Mouse (Mus musculus) testis, adult 2 months (tissue): ENCODE measurements at regions not wholly inside any gene's neighbourhood (a gene's known extent, or its start where the extent isn't known, plus 50 kb on each side); places are given as distances from the start of the nearest gene placed in this dataset.

Experiments used
- H3K27ac ChIP-seq: fragments of 200-500 bp; 2 replicates; pipeline ENCODE4 v1.5.1; 2012; ENCODE audit warnings: low read depth, low read length; ENCODE audit not compliant: control insufficient read depth, insufficient read depth
- H3K27me3 ChIP-seq: fragments of 200-500 bp; 2 replicates; pipeline ENCODE4 v1.6.1; 2012; ENCODE audit warnings: mild to moderate bottlenecking, low read length, moderate library complexity; ENCODE audit not compliant: control insufficient read depth, insufficient read depth
- H3K36me3 ChIP-seq: fragments of 200-500 bp; 2 replicates; pipeline ENCODE4 v1.6.1; 2012; ENCODE audit warnings: mild to moderate bottlenecking, low read length; ENCODE audit not compliant: control insufficient read depth, insufficient read depth
- H3K4me1 ChIP-seq: fragments of 200-500 bp; 2 replicates; pipeline ENCODE4 v1.6.1; 2012; ENCODE audit warnings: low read length; ENCODE audit not compliant: control insufficient read depth, insufficient read depth
- H3K4me3 ChIP-seq: fragments of 200-500 bp; 2 replicates; pipeline ENCODE4 v1.5.1; 2012; ENCODE audit warnings: low read depth, mild to moderate bottlenecking, low read length, moderate library complexity, mixed read lengths; ENCODE audit not compliant: control insufficient read depth
- CTCF ChIP-seq: fragments of 200-500 bp; IDR thresholded peaks from 2 replicates; pipeline ENCODE4 v1.5.1; 2012; ENCODE audit warnings: low read depth, mild to moderate bottlenecking, inconsistent platforms, low read length, moderate library complexity; ENCODE audit not compliant: control insufficient read depth, insufficient read depth, insufficient replicate concordance
- POLR2A ChIP-seq: fragments of 200-500 bp; IDR thresholded peaks from 2 replicates; pipeline ENCODE4 v1.6.1; 2012; ENCODE audit warnings: low read depth, mild to moderate bottlenecking, inconsistent platforms, low read length, moderate library complexity; ENCODE audit not compliant: control insufficient read depth

DNA sequence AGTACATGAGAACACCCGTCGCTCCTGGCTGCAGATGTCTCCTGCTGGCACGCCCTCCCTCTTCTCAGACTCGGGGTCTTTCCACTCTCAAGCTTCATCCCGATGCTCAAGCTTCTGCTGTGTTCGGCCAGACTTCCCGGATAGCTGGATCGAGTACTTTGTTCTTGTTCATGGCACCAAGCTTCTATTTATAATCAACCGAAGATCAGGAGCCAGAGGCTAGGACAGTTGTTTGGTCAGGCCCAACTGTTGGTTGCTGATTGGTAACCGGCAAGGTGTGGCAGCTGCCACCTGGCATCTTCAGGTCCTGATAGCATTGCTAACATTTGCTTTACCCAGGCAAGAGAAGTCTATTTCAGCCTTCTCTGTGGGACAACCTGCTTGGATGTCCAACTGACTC is 53.5 kb upstream of the Plcl2 start:
- Histone ChIP-seq H3K4me1 (no peaks in the 10 kb centered on the region), H3K27ac (no peak overlapping the region), H3K4me3 (no peak overlapping the region), H3K27me3 (no peaks in the 10 kb centered on the region), H3K36me3 (no peaks in the 10 kb centered on the region)
- TF ChIP-seq CTCF, result no peak

DNA sequence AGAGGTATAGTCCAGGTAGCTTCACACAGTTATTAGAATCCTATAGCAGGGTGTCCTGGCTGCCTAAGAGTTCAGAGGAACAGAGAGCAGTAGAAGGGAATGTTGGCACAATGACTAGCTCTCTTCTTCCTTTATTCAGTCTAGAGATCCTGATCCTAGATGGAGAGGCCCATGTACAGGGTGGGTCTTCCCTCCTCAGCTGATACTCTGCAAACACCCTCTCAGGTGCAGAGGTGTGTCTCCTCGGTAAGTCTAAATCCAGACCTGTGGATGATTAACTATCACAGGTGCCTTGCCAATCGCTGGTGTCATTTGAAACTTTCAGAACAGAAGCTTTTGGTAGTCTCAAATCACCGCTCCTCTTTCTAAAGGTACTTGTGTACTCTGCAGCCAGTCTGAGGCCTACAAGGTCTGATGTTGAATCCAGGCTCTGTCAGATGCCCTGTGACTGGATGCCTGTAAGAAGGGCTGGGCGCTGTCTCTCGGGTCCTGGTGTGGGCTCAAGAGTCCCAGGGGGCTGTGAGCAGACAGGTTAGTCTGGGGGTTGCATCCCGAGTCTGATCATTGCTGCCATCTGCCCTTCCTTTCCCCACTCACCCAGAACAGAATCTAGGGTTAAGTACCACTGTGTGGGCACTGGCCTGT is 52.0 kb upstream of the Plcl2 start:
- Histone ChIP-seq H3K4me3 (no peak overlapping the region), H3K27me3 (no peaks in the 10 kb centered on the region), H3K4me1 (no peaks in the 10 kb centered on the region), H3K27ac (no peak overlapping the region), H3K36me3 (no peaks in the 10 kb centered on the region)
- no peak for TF ChIP-seq CTCF
- no peak for TF ChIP-seq POLR2A

DNA sequence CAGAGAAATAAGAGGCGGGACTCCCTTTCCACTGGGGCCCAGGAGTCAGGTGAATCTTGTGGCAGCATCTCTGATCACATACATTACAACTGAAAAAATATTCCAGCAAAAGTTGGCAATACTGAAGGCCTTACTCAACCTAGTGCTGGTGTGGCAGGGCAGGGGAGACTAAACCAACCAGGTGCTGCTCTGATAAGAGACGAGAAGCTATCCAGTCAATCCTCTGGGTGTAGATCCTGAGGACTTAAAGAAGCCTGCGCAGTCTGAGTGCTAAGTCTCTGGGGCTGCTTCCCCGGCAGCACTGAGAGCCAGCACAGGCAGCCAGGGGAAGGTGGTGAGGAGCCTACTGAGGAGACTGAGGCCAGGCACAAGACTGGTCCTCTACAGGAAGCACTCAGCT is 51.0 kb upstream of the Plcl2 start:
- Histone ChIP-seq H3K27me3 (no peaks in the 10 kb centered on the region), H3K36me3 (no peaks in the 10 kb centered on the region), H3K27ac (no peak overlapping the region), H3K4me1 (no peaks in the 10 kb centered on the region), H3K4me3 (no peak overlapping the region)
- no peak for TF ChIP-seq POLR2A
